Mouse (Mus musculus) G1E (cell line): Measurements from ENCODE around the gene Tmem132d.

Experiments used
- CTCF ChIP-seq: IDR thresholded peaks from 2 replicates; pipeline ENCODE4 v1.5.1; 2012; ENCODE audit warnings: low read depth, low read length, inconsistent platforms, mixed read lengths
- GATA1 ChIP-seq: IDR thresholded peaks from 2 replicates; pipeline ENCODE4 v1.6.1; 2012; ENCODE audit warnings: borderline replicate concordance, low read length, inconsistent platforms, mixed read lengths
- GATA2 ChIP-seq: IDR thresholded peaks from 2 replicates; pipeline ENCODE4 v1.6.1; 2012; ENCODE audit warnings: low read depth, low read length, inconsistent platforms, borderline replicate concordance
- POLR2AphosphoS5 ChIP-seq: IDR thresholded peaks from 2 replicates; pipeline ENCODE4 v1.6.1; 2012; ENCODE audit warnings: low read depth, low read length, inconsistent platforms; ENCODE audit not compliant: insufficient replicate concordance
- TAL1 ChIP-seq: conservative IDR thresholded peaks from 2 replicates; pipeline ENCODE4 v1.6.1; 2012; ENCODE audit warnings: low read depth, low read length, inconsistent platforms, mixed read lengths

- TF ChIP-seq CTCF, result no peak
- TF ChIP-seq TAL1, result no peak
- TF ChIP-seq GATA1, result no peak
- no peak for TF ChIP-seq POLR2AphosphoS5
- TF ChIP-seq GATA2, result no peak
Observed at GRCm38 (mm10) chr5:128244219-128244618, 188.7 kb downstream of the Tmem132d start.
